Comparison of ENCODE assay signal across 10 mouse cellular contexts in genomic region chr5:142024448-142024847, GRCm38 (mm10).
DNase-seq lines count a peak whose midpoint lies in the region; ATAC-seq lines count a peak whose summit lies in the region.
"Had no signal": no experiment of that assay in that cellular context is flagged by ENCODE, and none has a peak within 500 bp of the region (broad histone marks: within the 10 kb centered on the region; RNA-seq: fewer than 3 reads in every experiment).

No protein-coding gene starts in this region.

- H3K4me1 ChIP-seq in embryonic facial prominence, embryonic 14.5 days (ENCODE audit: control insufficient read depth, insufficient read depth, low read length), result no peaks in the 10 kb centered on the region
- H3K4me1 ChIP-seq in limb, embryonic 12.5 days (replicated peaks), result peaks cover 17% of the 10 kb centered on the region
- H3K4me1 ChIP-seq in forebrain, embryonic 16.5 days (replicated peaks; ENCODE audit: control insufficient read depth, insufficient read depth, low read length), result no peaks in the 10 kb centered on the region
- no peaks in the 10 kb centered on the region for H3K4me1 ChIP-seq in midbrain, embryonic 14.5 days (ENCODE audit: control insufficient read depth, insufficient read depth, low read length)
- H3K4me1 ChIP-seq: hindbrain, embryonic 15.5 days; liver, embryonic 13.5 days had no signal

- H3K36me3 ChIP-seq in embryonic facial prominence, embryonic 14.5 days (ENCODE audit: control insufficient read depth, insufficient read depth, low read length), result no peaks in the 10 kb centered on the region
- no peaks in the 10 kb centered on the region for H3K36me3 ChIP-seq in limb, embryonic 12.5 days
- H3K36me3 ChIP-seq in forebrain, embryonic 16.5 days (ENCODE audit: control insufficient read depth, insufficient read depth), result no peaks in the 10 kb centered on the region
- H3K36me3 ChIP-seq in midbrain, embryonic 14.5 days (ENCODE audit: control insufficient read depth, insufficient read depth, low read length), result no peaks in the 10 kb centered on the region
- H3K36me3 ChIP-seq: hindbrain, embryonic 15.5 days; liver, embryonic 13.5 days had no signal

- intact Hi-C loops in heart, postnatal 25 days (cut with DNase I), result no loop called here

- H3K27me3 ChIP-seq in embryonic facial prominence, embryonic 14.5 days (replicated peaks; ENCODE audit: control insufficient read depth, insufficient read depth, low read length), result no peaks in the 10 kb centered on the region
- H3K27me3 ChIP-seq in limb, embryonic 12.5 days, result no peaks in the 10 kb centered on the region
- H3K27me3 ChIP-seq in forebrain, embryonic 16.5 days (replicated peaks; ENCODE audit: control insufficient read depth, insufficient read depth, low read length), result no peaks in the 10 kb centered on the region
- H3K27me3 ChIP-seq in midbrain, embryonic 14.5 days (ENCODE audit: control insufficient read depth, insufficient read depth, low read length), result no peaks in the 10 kb centered on the region
- H3K27me3 ChIP-seq: hindbrain, embryonic 15.5 days; liver, embryonic 13.5 days had no signal

- no peak overlapping the region for H3K9ac ChIP-seq in embryonic facial prominence, embryonic 14.5 days (ENCODE audit: low read depth, low read length)
- H3K9ac ChIP-seq in limb, embryonic 12.5 days (replicated peaks), result no peak overlapping the region
- H3K9ac ChIP-seq in forebrain, embryonic 16.5 days (replicated peaks; ENCODE audit: low read depth, low read length), result no peak overlapping the region
- H3K9ac ChIP-seq in midbrain, embryonic 14.5 days (replicated peaks; ENCODE audit: low read length), result no peak overlapping the region
- H3K9ac ChIP-seq: hindbrain, embryonic 15.5 days; liver, embryonic 13.5 days had no signal

- peak; percentile 62 for ATAC-seq in embryonic facial prominence, embryonic 14.5 days (ENCODE audit: low read depth)
- ATAC-seq in limb, embryonic 12.5 days (ENCODE audit: insufficient number of reproducible peaks, insufficient read depth, low FRiP score, low TSS enrichment, low read depth), result no peak
- ATAC-seq in CD4-positive, CD25-positive, alpha-beta regulatory T cell, adult 4 months, result no peak
- ATAC-seq in forebrain, embryonic 16.5 days, result no peak
- no peak for ATAC-seq in midbrain, embryonic 14.5 days (ENCODE audit: low FRiP score, low TSS enrichment)

- DNase-seq in heart, adult 8-10 months (ENCODE audit: low spot score), result peak; percentile 57
- DNase-seq in heart, postnatal 25 days (ENCODE audit: low spot score), result no peak
- peak; percentile 28 for DNase-seq in adrenal gland, postnatal 14 days
- peak; percentile 68 for DNase-seq in embryonic facial prominence, embryonic 14.5 days (ENCODE audit: low spot score)
- no peak for DNase-seq in midbrain, embryonic 14.5 days
- DNase-seq: liver, embryonic 13.5 days had no signal

- H3K4me2 ChIP-seq in embryonic facial prominence, embryonic 14.5 days (ENCODE audit: low read depth, low read length), result no peak overlapping the region
- 0 out of 2 replicates have a peak overlapping the region, but pooled peaks have one; percentile 6 for H3K4me2 ChIP-seq in limb, embryonic 12.5 days
- H3K4me2 ChIP-seq in forebrain, embryonic 16.5 days (ENCODE audit: low read length), result no peak overlapping the region
- no peak overlapping the region for H3K4me2 ChIP-seq in midbrain, embryonic 14.5 days (ENCODE audit: low read length)
- H3K4me2 ChIP-seq: hindbrain, embryonic 15.5 days; liver, embryonic 13.5 days had no signal

- no peaks in the 10 kb centered on the region for H3K9me3 ChIP-seq in embryonic facial prominence, embryonic 14.5 days (ENCODE audit: control insufficient read depth, low read length)
- no peaks in the 10 kb centered on the region for H3K9me3 ChIP-seq in limb, embryonic 12.5 days
- H3K9me3 ChIP-seq in forebrain, embryonic 16.5 days (ENCODE audit: control insufficient read depth, low read length), result no peaks in the 10 kb centered on the region
- H3K9me3 ChIP-seq in midbrain, embryonic 14.5 days (ENCODE audit: control insufficient read depth, low read length), result no peaks in the 10 kb centered on the region
- H3K9me3 ChIP-seq: hindbrain, embryonic 15.5 days had no signal

- H3K27ac ChIP-seq in embryonic facial prominence, embryonic 14.5 days (replicated peaks; ENCODE audit: low read depth, low read length), result no peak overlapping the region
- H3K27ac ChIP-seq in limb, embryonic 12.5 days, result peak overlapping the region; percentile 73
- no peak overlapping the region for H3K27ac ChIP-seq in forebrain, embryonic 16.5 days (ENCODE audit: low read length)
- H3K27ac ChIP-seq in midbrain, embryonic 14.5 days (replicated peaks; ENCODE audit: low read depth, low read length), result no peak overlapping the region
- H3K27ac ChIP-seq: hindbrain, embryonic 15.5 days; liver, embryonic 13.5 days had no signal

- WGBS in embryonic facial prominence, embryonic 14.5 days, result 42% methylated on average over 12 of the region's 12 CpGs
- 20% methylated on average over 12 of the region's 12 CpGs for WGBS in limb, embryonic 12.5 days
- 75% methylated on average over 10 of the region's 12 CpGs for WGBS in forebrain, embryonic 16.5 days
- WGBS in midbrain, embryonic 14.5 days, result 75% methylated on average over 12 of the region's 12 CpGs

- H3K4me3 ChIP-seq in embryonic facial prominence, embryonic 14.5 days (ENCODE audit: low read depth, low read length), result no peak overlapping the region
- no peak overlapping the region for H3K4me3 ChIP-seq in limb, embryonic 12.5 days (replicated peaks)
- H3K4me3 ChIP-seq in forebrain, embryonic 16.5 days (replicated peaks; ENCODE audit: low read length), result no peak overlapping the region
- no peak overlapping the region for H3K4me3 ChIP-seq in midbrain, embryonic 14.5 days (replicated peaks; ENCODE audit: low read depth, low read length)
- H3K4me3 ChIP-seq: hindbrain, embryonic 15.5 days; liver, embryonic 13.5 days had no signal

Comparison
In these comparisons a context has a peak if more than half of its experiments do, and no peak if none do; other contexts are left out.
1. DNase-seq: peak in heart, adult 8-10 months (single experiment), adrenal gland, postnatal 14 days (single experiment) and embryonic facial prominence, embryonic 14.5 days (single experiment); none in heart, postnatal 25 days (single experiment) and midbrain, embryonic 14.5 days (single experiment).